Mouse (Mus musculus) bone marrow, adult 2 months (tissue): Measurements from ENCODE around the gene Ncln.

Experiments used
- CTCF ChIP-seq: fragments of 200-500 bp; IDR thresholded peaks from 2 replicates; pipeline ENCODE4 v1.5.1; 2011; ENCODE audit warnings: low read length, control low read depth; ENCODE audit not compliant: control insufficient read depth, insufficient read depth
- POLR2A ChIP-seq: fragments of 200-500 bp; IDR thresholded peaks from 2 replicates; pipeline ENCODE4 v1.6.1; 2011; ENCODE audit warnings: low read depth, mild to moderate bottlenecking, control low read depth, low read length, borderline replicate concordance; ENCODE audit not compliant: control insufficient read depth

DNA sequence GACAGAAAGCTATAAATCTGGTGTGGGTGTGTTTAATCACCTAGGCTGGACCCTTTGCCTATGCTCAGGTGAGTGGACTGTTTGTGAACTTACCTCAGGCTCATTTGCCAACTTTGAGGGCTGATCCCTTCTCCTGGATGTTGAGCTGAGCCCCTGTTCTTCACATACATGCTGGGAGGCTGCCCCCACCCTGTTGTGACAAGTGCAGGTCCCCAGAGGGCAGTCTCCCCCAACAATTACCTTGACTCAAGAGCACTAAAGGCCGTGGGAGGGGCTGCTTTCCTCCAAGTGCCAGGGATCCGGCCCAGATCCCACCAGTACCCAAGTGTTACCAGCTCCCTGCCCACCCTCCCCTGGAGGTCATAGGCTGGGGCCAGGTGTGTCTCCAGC lies 11.1 kb downstream of the Ncln start:
- peak; percentile 55 for TF ChIP-seq CTCF
- no peak for TF ChIP-seq POLR2A
